Mouse (Mus musculus): ENCODE results near the gene Celf2. TPM values are rescaled to one million over a fixed set of nuclear protein-coding genes. Genes with fewer than 3 reads are reported as not detected.

The Celf2 gene
- total RNA-seq, 2 experiments from 2014 or later: 53.5 to 58.8 TPM

DNA sequence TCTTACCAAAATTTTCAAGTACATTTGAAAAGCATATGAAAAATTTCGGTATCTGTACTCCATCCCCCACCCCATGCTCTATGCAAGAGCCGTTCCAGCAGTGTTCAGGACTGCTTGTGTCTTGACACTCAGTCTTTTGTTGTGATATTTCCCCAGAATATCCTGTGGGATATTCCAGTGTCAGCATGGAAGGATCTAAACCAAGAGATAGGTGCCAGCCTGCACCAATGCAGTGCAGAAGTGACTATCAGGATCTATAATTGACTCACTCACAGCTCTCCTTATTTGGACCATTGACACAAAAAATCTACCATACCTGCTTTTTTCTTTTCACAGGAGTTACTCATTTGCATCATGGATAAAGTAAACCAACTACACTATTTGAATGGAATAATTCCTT is 116.9 kb downstream of the Celf2 start:
- no peak for DNase-seq

GRCm38 (mm10) chr2:7389264-7389663 is 120.1 kb downstream of the Celf2 start:
- DNase-seq: no peak

DNA sequence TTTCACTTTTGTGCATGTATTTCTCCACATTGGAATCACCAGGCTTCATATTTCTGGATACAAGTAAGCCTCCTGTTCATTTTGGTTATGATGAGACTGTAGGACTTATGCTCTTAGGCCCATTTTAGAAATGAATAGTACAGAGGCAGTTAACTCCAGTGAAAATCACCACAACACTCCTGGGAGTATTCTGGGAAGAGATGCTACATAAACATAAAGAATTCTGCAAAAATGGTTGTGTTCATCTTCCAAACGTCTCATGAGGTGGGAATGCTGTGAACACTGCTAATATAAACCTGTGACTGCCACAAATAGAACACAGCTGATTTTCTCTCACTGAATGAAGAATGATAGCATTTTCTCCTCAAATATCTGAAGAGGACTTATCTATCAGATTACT is 130.6 kb downstream of the Celf2 start:
- DNase-seq: no peak

DNA sequence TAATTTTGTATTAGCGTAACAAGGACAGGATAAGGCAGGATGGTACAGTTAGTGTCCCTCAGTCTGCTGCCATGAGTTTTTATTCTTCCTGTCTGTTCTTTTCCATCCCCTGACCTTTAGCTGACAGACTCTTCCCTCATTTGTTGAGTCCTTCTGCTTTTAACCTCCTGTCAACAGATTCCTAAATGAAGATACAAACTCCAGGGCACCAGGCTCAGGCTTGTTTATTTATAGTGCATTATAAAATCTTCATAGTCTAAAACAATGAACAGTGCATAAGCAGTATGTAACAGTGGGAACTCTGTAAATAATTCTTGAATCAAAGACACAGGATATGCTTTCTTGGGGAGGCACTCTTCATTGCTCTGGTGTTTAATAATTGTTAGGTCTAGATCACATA is 131.5 kb downstream of the Celf2 start:
- DNase-seq: no peak

- no peak for DNase-seq
These were observed 141.6 kb downstream of the Celf2 start for GRCm38 (mm10) chr2:7367738-7368137.

DNA sequence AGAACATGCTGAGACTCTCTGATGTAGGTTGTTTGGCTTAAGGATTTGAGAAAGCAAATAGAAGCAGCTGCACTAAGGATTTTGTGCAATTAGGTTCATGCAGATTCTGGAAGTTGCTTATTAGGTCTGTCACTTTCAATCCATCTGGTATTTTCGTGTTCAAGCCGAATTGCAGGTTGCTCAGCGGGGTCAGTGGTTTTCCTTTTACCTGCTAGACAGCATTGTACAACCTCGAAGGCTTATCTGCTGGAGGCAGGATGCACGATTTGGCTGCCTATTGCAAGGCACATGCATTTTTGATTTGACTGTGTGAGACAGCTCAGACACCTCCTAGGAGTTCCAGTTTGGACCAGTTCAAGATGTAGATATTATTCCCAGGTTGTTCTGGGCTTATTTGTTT is 149.8 kb downstream of the Celf2 start:
- no peak for DNase-seq

DNA sequence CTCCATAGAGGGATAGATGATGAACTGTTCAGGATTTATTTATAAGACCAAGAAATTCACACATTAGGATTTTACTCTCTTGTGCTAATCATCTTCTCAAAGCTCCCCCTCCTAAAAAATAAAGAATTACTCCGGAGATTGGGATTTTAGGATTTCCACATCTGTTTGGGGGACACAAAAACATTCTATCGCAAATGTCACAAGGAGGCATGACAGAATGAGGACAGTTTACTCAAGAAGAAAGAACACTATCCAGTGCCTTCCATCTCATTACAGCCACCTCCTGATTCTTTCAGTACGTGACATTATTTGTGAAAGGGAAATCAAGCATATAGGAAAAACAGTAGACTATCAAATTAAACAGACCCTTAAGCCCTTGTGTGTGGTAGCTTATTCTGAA is 150.5 kb downstream of the Celf2 start:
- no peak for DNase-seq

GRCm38 (mm10) chr2:7351234-7351633 is 158.1 kb downstream of the Celf2 start:
- DNase-seq: no peak

GRCm38 (mm10) chr2:7346703-7347461 is 162.5 kb downstream of the Celf2 start:
- DNase-seq: no peak

DNA sequence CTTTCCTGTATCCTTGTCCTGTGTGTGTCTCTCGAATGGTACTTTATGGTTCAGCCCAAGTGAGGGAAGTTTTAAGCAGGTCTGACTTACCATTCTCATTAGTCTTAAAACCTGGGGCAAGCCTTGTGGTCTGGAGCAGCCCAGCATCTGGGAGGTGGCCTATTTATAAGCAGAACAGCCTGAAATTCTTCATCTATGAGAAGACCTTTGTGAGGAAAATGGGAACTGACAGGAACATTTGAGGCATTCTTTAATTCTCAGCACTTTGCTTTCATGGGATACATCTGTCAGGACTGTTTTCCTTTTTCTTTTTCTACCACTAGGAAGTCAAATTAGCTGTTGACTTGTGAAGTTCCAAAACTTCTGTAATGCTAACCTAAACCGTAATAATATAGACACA is 164.4 kb downstream of the Celf2 start:
- no peak for DNase-seq

DNA sequence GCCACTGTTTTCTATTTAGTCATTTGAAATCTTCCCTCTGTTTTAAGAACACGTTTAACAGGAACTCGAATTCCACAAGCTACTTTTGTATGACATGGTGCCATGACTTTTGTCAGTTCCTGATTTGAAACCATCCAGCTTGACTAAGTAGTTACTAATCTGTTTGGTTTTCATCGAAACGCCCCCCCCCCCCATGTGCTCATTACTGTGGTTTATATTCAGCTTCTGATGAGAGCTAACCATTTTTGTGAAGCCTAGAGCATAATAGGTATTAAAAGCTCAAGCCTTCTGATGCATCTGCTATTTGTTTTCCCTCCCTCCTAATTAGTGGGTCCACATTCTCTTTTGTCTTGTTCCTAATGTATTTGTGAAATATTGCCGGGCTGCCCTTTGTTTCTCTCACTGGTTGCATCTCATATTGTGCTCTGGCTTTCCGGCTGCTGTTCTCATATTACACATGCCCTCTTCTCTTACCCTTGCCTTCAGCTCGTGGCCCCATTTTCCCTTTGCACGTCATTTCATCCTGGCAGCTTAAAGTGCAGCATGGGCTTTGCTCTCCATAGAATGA is 166.4 kb downstream of the Celf2 start:
- no peak for DNase-seq

DNA sequence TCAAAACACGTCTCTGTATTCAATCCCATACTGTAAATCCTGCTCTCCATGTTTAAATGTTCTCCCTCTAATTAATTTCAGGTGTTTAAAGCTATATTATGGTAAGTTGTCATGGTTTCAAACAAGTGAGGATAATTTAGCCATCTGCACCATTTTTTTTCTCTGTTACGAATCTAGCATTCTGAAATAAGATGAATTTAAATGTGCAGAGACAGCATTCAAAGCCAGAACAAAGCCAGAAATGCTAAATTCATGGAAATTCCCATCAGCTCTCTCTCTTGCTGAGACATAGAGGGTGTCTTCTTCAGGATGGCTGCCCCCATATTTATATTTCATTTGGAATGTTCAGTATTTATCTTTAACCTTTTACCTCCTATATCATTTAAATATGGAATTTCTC is 174.5 kb downstream of the Celf2 start:
- no peak for DNase-seq

GRCm38 (mm10) chr2:7328018-7328899 is 181.1 kb downstream of the Celf2 start:
- DNase-seq: no peak

DNA sequence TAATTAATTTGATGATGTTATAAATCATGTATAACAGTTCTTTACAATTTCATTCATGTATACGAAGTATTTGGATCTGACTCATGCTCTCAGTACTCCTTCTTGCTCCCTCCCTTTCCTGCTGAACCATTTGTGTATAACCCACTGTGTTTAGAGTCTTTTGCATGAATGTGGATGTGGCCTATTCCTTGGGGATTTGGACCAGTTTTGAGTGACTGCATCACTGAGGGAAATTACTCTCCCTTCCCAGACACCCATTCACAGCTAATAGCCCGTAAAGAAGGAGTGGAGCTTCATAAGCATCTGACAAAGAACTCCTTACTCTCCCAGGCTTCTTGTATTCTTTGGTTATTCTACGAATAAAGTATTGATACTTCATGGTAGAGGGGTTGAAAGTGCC is 189.6 kb downstream of the Celf2 start:
- DNase-seq: no peak

DNA sequence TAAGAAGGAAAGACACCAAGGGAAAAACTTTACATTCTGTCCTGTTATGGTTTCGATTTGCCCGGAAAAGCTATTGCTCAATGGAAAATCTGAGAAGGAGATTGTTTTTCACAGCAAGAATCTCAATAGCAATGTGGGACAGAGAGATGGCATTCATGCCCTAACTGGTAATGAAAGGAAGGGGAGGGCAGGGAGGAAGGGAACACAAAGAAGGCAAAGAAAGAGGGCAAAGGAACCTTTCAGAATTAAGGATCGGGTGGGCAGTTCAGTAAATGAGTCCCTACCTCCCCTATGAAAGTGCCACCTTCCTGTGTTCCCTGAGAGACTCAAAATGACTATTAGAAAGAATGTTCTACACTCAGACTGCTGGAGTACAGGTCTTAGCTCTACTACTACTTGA is 197.6 kb downstream of the Celf2 start:
- no peak for DNase-seq

- no peak for DNase-seq
These were observed 198.6 kb downstream of the Celf2 start for GRCm38 (mm10) chr2:7310840-7311182.

DNA sequence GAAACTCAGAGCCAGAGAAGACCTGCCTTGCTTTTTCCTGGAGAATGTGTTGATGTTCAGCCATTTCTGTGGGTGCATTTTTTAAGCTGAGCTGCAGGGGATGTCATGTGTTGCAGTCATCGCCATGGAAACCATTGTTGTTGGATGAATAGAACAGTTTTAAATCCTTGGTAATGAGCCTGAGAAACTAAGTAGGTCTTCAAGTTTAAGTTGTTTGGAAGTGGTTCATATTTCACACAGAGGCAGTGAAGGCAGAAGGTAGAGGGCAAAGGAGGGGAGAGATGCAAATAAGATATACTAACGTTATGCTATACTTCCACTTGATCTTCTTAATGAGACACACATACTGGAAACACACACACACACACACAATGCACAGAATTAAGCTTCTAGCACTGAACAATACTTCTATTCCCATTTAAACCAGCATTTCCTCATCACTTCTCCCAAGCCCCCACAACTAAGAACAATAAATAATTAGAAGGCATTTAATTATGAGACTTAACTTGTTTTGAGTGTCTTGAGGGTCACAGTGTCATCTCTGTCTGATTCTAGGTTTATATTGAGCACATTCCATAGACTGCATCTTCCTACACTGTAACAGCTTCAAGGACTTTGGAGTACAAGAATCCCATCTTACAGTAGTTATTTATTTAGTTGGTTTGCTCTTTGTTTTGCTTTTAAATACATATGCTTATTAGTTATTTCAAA is 199.1 kb downstream of the Celf2 start:
- DNase-seq: no peak

GRCm38 (mm10) chr2:7309324-7309723 is 200.0 kb downstream of the Celf2 start:
- DNase-seq: no peak

DNA sequence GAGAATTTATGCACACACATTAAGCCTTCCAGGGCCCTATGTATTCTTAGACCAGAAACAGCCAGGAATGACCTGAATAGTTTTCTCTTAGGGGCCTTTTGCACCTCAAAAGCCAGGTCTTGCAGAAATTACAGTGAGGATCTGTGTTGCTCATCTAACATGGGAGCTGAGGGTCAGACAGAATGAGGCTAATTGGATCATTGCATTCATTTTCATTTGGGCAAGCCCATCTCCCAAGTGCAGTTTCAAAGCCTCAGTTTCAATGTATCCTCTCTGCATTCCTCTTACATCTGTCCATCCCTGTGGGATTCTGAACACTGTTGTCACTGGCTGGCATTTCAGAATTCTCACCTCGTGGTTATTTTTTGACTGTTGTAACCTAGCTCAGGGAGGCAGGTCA is 200.6 kb downstream of the Celf2 start:
- DNase-seq: no peak

GRCm38 (mm10) chr2:7287434-7287833 is 221.9 kb downstream of the Celf2 start:
- DNase-seq: no peak

DNA sequence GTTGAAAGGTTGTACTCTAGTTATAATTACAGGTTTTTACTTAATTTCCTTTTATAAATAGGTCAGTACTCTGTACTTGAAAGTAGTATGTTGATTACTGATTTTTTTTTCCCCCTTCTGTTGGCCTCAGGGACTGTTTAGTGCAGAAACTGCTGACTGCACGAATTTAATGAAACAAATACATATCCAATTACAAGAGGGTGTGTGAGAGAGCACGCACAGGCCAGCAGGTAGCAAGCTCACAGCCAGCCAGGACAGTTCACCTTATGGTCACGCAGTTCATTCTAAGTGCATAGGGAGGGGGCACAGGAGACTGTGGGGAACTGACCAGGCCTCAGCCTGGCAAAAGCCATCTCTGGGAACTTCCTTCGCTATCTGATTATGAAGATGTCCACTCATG is 236.1 kb downstream of the Celf2 start:
- DNase-seq: no peak

GRCm38 (mm10) chr2:7270051-7270450 is 239.3 kb downstream of the Celf2 start:
- DNase-seq: peak; percentile 12

DNA sequence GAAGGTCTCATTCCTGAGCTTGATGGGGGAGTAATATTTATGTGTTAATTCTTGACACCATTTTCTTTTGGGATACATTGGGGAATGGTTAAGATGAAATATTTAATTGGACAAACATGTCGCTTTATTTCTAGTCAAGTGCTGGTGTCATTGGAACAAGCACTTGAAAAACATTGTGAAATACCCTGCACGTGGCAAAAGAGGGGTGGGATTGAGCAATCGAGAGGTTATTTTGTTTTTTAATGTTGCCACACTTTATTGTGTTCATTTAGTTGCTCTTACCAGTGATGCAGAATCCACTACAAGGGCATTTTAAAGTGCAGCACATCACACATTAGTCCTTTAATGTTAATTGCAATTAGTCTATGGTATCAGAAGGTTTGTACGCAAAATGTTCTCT is 242.2 kb downstream of the Celf2 start:
- no peak for DNase-seq

All from gastrocnemius, postnatal 25 days (tissue).